Mouse (Mus musculus) brain, embryonic 14.5 days (tissue): Measurements from ENCODE around the gene AI837181.

ENCODE experiments used
- CTCF ChIP-seq: fragments of 200-500 bp; IDR thresholded peaks from 2 replicates; pipeline ENCODE4 v1.5.1; 2012; ENCODE audit warnings: inconsistent platforms, mild to moderate bottlenecking, moderate library complexity, borderline replicate concordance; ENCODE audit not compliant: insufficient read depth, insufficient read length; ENCODE audit errors: extremely low read depth
- POLR2A ChIP-seq: fragments of 200-500 bp; IDR thresholded peaks from 2 replicates; pipeline ENCODE4 v1.6.1; 2012; ENCODE audit warnings: mild to moderate bottlenecking, inconsistent platforms, borderline replicate concordance; ENCODE audit not compliant: poor library complexity, insufficient read depth, insufficient read length, severe bottlenecking; ENCODE audit errors: extremely low read depth

DNA sequence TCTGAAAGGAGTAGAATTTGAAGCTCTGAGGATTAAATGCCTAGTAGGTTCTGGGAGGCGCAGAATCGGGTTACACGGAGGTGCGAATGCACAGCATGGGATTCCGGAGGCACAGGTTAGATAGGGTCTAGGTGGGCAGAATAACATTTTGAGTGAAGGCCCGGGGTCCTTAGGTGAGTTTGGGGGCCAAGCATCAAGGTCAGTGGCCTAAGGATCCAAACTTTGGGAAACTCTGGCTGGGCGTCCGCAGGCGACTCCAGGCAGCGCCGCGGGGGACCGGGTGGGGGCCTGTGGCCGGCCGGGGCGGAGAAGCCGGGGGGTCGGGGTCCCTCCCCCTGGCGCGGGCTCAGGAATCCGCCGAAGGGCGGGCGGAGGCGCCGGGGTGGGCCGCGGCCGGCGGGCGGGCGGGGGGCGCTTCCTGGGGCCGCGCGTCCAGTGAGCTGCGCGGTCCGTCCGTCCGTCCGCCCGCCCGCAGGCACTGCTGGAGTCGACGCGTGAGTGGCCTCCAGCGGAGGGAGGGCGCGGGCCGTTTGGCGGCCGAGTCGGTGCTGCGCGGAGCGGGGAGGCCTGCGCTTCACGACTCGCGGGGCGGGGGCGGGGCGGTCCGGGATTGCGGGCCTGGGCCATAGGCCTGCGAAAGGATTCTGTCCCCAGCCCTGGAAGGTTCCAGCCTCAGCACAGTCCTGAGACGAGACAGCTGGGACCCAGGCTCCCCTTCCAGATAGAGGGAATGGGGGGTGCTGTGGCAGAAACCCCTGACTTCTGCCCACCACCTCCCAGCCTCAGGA lies 49.5 kb downstream of the AI837181 start:
- no peak for TF ChIP-seq CTCF
- no peak for TF ChIP-seq POLR2A
